Mouse (Mus musculus): ENCODE measurements around the gene Olfr325.

DNA sequence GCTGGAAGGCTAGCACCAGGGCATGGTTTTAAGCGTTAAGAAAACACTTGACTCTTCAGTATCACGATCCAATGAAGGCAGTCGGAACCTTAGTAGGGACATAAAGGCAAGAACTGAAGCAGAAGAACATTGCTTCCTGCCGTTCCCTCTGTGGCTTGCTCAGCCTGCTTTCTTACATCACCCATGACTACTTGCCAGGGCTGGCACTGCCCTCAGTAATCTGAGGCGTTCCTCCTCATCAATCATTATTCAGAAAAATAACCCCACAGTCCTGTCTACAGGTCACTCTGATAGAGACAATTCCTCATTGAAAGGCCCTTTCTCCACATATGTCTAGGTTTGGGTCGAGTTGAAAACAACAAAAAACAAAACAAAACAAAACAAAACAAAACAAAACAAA lies 29.5 kb downstream of the Olfr325 start:
- no peak for TF ChIP-seq CTCF (conservative IDR thresholded peaks at IDR 0.05; ENCODE audit: insufficient read depth, insufficient read length, low read depth, low read length)
- TF ChIP-seq POLR2A (IDR thresholded peaks at IDR 0.05; ENCODE audit: low read depth, low read length) = no peak
